Mouse (Mus musculus) kidney, adult 18-20 months (tissue): Measurements from ENCODE around the gene Fam118a.
"Not testable (repeated sequence)": the region's sequence is repeated elsewhere in the genome, so short reads cannot be mapped to it uniquely, and the experiment has no call there.

Experiments
- DNase-seq: peaks from one replicate; pipeline ENCODE4 v3.0.0; 2021

Gene Fam118a

DNA sequence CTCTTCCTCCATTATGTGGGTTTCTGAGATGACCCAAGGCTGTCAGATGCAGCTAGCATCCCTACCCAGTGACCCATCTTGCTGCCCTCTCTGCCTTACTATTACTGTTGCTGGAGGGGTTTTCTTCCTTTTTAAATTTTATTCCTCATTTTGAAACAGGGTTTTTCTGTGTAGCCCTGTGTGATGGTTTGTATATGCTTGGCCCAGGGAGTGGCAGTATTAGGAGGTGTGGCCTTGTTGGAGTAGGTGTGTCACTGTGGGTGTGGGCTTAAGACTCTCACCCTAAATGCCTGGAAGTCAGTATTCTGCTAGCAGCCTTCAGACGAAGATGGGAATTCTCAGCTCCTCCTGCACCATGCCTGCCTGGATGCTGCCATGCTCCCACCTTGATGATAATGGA lies at the start of gene Fam118a:
Fam118a (plus strand) TSS at position 301 of the 400 bp plus-strand sequence.
- not testable (repeated sequence) for DNase-seq

DNA sequence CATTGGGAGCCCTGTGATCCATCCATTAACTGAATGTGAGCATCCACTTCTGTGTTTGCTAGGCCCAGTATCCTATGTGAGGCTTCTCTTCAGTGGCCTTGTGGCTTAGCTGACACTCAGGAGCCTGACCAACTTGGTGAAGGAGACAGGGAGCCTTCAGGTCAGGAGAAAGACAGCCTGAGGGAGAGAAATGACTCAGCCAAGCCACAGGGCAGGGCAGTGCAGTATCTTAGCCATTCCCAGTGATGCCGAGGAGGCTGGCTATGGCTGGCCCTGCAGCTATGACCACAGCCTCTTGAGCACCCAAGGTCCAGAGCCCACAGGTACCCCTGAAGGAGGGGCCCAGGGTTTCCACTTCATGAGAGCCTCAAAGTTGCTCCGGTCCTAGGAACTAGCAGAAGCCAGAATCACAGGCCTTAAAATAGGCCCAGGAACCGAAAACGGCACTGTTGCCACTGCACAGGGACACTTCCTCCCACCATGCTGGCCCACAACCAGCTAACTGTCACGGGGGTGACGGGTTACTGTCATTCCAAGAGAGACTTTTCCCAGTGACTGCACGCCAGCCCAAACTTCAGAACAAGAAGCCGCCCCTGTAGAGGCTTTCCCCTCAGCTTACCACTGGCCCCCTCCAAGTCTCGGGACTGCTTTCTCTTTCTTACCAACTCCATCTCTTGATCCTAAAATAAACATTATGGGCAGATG lies 47.0 kb upstream of the Fam118a start:
- DNase-seq = no peak

DNA sequence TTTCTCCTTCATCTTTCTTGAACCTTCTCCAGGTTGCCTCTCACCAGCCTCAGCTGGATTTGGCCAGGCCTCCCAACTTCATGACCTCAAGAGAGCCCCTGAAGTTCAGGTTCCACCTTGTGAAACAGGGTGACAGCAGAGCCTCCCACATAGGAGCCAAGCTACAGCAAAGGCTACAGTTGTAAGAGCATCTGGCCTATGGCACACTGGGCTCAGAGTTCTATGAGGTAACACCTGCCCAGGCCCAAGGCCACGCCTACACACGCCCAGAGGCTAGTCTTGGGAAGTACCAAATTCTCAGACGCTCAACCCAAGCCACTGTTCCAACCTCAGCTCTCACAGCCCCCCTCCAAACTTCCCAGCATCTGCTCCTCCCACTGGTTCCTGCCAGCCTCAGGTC lies 45.9 kb upstream of the Fam118a start:
- no peak for DNase-seq

DNA sequence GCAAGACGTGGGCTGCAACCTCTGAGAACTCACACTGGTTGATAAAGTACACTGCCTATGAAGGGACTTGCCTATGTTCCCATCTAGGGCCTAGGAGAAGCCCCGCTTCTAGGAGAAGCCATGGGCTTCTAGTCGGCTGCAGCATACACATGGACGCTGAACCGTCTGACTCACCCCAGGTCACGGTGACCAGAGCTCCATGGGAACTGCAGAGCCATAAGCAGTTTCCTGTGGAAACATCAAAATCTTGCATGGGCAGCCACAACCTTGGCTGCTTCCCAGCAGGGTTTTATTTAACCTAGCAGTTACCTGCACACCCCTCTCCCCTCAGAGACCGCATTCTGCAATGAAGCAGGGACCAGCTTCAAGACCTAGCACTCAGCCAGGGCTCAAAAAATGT lies 45.0 kb upstream of the Fam118a start:
- DNase-seq = no peak

DNA sequence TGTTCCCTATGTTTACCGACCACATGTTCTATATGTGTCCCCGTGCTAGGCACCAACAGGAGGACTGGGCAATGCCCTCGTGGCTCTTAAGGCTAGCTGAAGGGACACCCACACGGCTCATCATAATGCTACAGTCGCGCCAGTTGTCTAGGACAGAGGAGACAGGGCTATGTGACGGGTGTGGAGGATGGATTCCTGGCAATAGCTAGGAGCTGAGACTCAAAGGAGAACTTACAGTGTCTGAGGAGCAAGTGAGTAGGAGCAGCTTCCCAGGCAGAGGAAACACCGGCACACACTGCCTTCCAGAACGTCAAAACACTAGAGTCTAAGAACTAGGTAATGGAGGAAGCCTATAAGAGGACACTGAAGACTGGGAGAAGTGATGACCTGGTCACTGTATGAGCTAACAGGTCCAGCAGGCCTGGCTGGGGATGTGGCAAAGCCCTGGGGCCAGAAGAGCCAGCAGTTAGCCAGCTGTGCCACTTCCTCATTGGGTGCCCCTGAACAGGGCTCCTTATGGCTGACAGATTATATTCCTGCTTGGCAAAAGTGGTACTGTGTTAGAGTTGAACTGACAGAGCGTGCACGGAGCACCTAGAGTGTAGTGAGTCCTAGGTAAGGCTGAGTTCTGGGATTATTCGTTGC lies 43.1 kb upstream of the Fam118a start:
- DNase-seq = no peak

DNA sequence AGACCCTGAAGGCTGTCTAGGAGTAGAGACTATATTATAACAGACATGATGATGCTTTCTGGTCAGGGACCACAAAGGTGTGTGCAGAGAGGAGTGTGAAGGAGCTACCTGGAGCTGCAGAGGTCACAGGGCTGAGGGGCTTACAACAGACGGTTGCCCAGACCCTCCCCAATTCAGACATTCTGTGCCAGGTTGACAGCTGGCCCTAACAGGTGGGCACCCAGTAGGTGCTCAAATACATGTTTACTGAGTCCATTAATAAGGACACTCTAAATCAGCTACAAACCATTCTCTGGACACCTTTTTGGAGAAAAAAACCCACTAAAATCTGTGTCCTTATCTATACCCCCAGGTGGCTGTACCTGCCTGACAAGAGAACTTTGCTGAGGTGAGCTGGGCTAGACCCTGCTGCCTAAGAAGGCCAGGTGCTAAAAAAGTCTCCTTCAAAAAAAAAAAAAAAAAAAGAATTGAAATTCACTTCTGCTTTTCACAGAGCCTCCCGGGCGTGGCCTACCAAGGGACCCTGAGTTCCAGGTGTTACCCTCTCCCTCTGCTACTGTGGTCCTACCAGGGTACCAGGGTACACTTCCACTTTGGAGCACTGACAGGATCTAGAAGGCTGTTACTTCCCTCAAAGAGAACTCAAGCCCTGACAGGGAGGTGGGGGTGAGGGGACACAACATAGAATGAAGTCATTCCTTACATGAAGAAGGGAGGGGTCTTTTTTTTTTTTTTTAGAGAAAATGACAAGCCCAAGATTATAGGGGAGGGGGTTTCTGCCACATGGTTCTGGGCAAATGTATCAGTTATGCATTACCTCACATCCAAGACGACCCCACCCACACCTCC lies 42.4 kb upstream of the Fam118a start:
- no peak for DNase-seq

DNA sequence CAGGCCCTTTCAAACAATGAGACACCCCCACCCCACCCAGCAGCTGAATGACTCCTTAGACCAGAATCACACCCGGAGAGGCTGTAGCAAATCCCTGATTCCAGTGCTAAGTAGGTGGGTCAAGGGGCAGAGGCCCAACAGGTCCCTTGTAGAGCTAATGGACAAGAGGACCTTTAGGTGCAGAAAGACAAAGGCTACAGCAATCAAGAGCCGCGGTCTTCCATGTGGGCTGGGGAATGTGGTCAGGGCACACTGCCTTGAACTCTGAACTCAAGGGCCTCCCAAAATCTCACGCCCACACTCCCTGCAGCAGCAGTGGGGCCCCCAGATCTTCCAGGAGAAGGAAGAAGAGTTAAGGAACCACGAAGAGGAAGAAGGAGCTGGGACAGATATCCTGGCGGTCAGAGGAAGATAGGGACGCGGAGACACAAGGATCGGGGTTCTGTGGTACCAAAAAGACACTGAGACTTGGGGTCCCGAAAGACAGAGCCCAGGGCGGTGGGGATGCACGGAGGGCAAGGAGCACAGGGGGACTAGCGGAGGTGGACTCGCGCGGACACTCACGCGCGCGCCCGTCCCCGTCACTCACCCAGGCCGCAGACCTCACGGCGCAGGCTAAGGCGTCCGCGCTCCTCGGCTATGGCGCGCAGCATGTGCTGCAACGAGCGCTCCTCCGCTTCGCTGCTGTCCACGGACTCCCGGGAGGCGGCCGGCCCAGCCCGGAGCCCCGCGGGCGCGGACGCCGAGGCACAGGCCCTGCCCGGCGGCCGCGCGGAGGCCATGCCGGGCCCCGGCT lies 41.5 kb upstream of the Fam118a start:
- no peak for DNase-seq

DNA sequence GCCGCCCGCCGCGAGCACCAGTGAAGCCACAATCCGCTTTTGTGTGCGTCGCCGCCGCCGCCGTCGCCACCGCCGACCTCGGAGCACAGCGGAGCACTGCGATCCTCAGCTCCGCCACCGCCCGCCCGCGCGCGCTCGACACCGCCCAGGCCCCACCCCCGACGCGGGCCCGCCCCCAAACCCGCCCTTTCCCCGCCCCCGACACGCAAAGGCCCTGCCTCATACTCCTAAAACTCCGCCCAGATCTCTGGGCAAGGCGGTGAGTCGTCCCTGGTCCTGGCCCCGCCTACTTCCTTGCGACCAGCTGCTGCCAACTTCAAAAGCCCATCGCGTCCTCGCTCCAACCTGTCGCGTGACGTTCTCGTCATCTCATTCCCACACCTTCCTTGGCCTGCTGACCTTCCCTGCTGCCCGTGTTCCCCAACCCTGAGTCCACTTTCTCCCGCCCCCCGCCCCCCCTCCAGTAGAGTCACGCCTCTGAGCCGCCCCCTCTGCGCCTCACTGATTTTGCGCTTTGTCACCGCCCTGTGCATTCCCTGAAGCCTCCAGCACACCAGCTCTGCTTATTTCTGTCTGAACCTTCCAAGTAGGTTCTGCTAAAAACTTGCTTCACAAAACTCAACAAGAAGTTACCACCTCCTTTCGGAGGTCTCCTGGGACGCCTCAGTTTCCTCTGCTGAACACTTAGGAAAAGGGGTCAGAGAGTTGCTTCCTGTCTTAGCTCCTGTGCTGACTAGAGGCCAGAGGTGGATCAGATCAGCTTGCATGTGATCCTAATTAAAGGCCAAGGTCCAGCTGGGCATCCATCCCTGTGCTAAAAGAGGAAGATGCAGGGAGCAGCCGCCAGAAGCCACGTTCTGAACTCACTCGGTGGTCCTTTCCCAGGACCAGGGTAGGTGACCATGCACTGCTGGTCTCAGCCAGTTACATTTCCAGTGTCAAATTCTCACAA lies 40.6 kb upstream of the Fam118a start, which contains the start of gene 5031439G07Rik:
5031439G07Rik (minus strand) TSS at position 678 of the 952 bp plus-strand sequence.
- DNase-seq = peak; percentile 94

DNA sequence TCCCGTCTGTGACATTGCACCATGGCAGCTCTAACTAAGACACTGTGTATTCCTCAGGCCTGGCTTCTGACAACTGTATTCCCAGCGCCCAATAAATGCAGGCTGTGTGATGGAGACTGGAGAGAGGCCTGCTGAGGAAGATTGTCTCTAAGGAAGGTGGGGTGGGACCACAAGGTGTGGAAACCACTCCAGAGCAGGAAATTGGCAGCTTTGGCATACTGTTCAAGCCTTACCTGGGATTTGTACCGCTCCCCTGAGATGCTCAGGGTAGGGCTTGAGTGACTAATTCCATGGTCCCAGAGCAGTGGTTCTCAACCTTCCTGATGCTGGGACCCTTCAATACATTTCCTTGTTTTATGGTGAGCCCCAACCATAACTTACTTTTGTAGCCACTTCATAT lies 39.6 kb upstream of the Fam118a start:
- DNase-seq = no peak

DNA sequence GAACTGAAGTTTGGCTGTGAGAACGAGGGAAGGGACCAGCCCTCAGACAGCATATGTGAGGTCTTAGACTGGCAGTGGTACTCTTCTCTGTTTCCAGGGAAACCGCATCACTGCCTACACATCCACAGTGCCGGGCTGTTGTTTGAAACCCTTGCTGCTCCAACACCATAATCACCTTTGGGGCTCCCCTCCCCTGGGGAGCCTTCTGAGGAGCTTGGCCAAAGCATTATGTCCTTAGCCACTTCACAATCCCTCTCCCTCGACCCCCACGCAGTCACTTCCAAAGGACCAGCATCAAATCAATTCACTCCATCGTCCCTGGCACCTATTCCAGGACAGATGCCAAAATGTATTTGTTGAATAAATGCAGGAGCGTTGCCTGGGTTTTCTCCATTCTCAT lies 39.0 kb upstream of the Fam118a start:
- no peak for DNase-seq

DNA sequence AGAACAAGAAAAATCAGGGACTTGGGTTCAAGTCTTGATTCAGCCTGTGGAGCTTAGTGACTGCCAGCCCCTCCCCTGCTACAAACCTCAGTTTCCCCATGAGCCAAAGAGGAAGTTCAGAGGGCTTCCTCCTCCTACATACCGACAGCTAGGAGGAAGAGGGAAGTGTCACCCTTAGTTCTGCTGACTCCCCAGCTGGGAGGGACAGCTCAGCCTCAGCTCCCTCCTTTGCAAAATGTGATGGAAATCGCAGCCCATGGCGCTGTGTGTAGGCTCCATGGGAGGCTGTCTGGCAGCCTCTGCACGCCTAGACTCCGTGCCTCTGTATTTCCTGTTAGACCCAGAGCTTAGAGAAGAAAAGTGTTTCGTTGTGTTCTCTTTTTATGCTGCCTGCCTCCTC lies 34.2 kb upstream of the Fam118a start:
- no peak for DNase-seq

DNA sequence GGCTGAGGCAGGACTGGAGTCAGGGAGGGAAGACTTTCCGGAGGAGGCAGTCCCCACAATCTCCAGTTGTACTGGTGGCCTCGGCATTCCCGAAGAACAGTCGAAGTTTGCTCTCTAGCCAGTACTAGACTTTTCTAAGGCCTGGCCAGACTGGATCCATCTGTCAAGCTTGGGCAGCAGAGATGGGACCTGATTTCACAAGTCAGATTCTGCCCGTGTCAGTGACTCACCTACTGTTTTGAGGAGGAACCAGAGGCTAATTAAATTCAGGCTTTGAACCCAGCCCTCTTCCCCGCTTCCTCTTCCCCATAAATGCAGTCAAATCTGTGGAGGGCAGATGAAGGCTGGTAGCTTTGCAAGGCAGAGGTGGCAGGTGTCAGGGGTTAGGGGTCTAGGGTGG lies 33.7 kb upstream of the Fam118a start:
- no peak for DNase-seq

DNA sequence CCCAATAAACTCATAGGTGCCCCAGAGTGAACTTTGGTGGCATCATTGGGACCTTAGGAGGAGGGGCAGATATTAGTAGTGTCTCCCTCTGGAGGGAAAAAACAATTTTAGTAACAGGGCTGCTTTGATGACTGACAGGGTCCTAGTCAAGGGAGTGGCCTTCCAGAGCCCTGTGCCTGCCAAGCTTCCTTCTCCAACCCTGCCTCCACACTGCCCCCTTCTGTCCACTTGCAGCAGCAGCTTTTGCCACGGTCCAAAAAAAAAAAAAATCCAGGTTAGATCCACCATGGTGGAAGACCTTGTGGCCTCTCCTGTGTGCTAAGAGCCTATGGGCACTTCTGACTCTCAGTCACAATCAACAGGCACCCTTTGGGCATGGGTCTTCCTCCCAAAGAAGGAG lies 32.8 kb upstream of the Fam118a start:
- DNase-seq = peak; percentile 60

DNA sequence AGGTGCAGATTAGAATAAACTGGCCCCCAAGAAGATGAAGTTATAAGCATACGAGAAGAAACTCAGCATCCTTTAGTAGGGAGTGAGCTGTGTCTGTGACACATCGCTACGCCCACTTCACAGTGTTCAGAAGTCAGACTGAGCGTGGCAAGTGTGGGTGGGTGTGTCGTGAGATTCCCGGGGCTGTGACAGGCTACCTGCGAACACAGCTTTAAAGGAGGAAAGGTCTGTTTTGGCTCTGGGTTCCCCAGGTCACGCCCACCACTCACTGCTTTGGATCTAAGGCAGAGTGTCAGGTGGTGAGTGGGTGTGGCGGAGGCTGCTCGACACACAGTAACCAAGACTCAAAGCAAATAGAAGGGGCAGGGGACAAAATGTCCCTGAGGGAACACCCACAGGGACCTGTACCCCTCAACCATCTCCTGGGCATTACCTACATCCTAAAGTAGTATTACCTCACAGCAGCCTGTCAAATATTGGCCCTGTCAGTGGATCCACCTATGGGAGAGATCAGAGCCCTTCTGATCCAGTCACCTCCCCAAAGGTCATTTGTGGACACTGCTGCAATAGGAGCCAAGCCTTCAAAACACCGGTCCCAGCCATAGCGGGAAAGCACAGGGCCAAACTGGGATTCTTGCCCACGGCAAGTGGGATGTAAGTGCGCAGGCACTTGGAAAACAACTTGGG lies 30.8 kb upstream of the Fam118a start:
- DNase-seq = no peak

DNA sequence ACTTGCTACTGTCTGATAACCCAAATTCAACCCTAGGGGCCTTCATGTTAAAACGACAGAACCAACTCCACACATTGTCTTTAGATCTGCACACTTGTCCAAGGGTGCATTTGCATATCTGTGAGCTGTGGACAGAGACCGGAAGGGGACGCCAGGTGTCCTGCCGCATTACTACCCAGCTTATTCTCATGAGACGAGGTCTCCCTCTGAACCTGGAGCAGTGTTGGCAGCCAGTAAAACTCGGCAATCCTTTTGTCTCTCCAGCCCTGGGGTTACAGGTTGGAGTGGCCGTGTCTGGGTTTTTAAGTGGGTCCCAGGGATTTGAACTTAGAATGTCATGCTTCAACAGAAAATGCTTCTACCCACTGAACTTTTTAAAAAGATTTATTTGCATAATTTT lies 28.8 kb upstream of the Fam118a start:
- no peak for DNase-seq

DNA sequence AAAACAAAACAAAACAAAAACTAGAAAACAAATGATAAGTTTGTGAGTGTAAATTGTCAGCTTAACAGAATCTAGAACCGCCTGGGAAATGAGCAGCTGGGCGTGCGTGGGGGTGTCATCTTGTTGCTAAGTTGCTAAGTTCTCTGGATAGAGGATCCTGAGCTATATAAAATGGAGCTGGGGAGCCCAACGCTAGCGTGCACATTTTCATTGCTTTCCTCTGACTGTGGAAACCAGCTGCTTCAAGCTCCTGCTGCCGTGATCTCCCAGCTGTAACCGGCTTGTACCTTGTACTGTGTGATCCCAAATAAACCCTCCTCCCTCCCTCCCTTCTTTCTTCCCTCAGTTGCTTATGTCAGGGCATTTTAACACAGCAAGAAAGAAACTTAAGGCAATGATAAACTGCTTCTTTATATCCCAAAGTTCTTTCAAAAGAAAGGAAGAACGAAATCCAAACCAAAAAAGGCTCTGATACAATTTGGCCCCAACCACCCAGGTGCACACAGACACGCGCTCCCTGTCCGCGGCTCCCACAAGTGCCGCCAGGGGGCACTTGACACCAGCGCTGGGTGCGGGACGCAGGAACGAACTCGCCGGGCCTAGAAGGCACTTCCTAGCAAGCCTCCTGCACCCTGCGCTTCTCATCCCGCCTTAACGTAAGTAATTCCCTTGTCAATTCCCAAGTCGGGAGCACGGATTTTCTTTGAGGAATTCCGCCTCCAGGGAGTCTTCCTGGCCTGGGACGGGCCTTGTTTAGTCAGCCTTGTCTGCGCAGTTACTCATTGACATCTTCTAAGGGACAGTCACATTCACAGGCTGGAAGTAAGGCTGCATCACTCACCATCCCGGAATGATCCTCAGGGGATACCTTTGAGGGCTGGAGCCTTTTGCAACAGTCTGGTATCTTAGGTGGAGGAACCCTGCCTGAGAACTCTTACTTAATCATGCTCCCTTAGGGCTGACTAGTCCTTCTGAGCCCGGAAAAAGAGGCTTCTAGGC lies 27.5 kb upstream of the Fam118a start:
- peak; percentile 89 for DNase-seq

DNA sequence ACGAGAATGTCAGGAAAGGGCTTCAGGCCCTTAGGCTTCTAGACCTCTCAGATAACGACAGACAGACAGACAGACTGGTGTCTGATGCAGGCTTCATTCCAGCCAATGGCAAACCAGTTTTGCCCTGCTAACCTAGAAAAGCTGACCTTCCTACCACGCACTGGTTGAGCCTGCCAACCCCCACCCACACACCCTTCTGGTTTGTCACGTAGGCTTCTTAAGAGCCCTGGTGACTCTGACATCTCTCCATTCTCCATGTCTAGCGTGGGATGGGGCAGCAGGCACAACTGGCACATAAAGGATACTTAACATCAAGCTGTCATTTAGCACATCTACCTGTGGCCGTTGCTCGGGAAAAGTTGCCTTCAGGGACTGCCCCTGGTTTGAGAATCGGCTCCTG lies 19.1 kb upstream of the Fam118a start:
- DNase-seq = no peak

DNA sequence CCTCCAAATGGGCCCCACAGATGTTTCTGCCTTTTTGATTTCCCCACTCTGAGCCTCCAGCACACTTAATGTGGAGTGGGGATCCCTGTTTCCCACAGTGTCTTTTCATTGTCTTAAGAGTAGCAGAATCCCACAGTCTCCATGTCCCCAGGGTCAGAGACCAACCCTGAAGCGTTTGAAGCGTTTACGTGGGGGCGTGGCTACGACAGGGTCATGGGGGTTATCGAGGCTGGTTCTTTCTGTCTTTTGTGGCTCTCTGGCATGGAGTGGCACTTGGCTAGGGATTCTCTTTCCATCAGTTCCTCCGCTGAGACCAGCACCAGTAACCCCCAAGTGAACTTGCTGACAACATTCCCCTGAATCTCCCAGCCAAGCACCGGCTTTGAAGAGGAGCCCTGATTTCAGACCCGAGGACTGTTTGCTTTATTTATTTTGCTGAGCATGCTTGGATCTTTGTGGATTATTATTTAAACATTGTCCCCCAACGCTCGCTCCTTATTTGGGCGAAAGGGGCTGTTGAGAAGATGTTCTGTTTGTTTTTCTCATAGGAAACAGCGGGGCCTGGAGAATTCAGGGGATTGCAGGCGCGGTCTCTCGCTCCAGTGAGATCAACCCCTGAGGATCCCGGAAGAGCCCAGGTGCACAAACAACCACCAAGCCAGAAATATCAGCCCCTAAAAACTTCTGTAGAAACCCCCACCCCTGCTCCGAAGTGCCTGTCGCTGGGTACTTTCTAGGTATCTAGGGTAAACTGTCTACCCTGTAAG lies 16.7 kb upstream of the Fam118a start:
- DNase-seq = no peak

DNA sequence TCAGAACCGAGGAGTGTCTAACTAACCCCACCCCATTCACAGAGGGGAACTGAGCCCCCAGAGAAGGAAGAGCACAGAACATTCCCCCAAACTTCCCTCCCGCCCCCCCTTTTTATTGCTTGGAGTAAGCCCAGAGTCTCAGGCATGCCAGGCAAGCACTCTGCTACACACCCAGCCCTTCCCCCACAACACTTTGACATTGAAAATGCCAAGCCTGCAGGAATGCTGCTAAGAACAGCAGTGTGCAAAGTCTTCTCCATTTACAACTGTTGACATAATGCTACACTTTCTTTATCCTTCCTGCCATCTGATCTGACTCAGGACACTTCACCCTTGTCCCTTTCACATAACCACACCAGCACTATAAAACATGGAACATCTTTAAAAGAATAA lies 16.1 kb upstream of the Fam118a start:
- DNase-seq = no peak
